Mouse (Mus musculus): ENCODE data around the gene Prg2.

Gene Prg2

GRCm38 (mm10) chr2:84980188-84980587 lies at the start of gene Prg2:
Gene Prg2 (plus strand): TSS chr2:84980461.
- DNase-seq (ENCODE audit: low read depth): no peak

GRCm38 (mm10) chr2:84933992-84934648 lies 46.1 kb upstream of the Prg2 start:
- DNase-seq (ENCODE audit: low read depth): no peak

GRCm38 (mm10) chr2:84934649-84935007 lies 45.6 kb upstream of the Prg2 start:
- DNase-seq (ENCODE audit: low read depth): no peak

- DNase-seq (ENCODE audit: low read depth): no peak
These were observed 45.2 kb upstream of the Prg2 start for GRCm38 (mm10) chr2:84935065-84935464.

- peak; percentile 87 for DNase-seq (ENCODE audit: low read depth)
These were observed 43.5 kb upstream of the Prg2 start, which contains the start of gene Slc43a3 for GRCm38 (mm10) chr2:84936474-84937429. Gene Slc43a3 (plus strand): TSS chr2:84936579.

GRCm38 (mm10) chr2:84937491-84938150 lies 42.6 kb upstream of the Prg2 start:
- DNase-seq (ENCODE audit: low read depth): no peak

GRCm38 (mm10) chr2:84938249-84938946 lies 41.9 kb upstream of the Prg2 start:
- DNase-seq (ENCODE audit: low read depth): peak; percentile 76

- DNase-seq (ENCODE audit: low read depth): no peak
These were observed 41.0 kb upstream of the Prg2 start for GRCm38 (mm10) chr2:84939306-84939705.

- DNase-seq (ENCODE audit: low read depth): no peak
These were observed 40.5 kb upstream of the Prg2 start for GRCm38 (mm10) chr2:84939711-84940110.

- peak; percentile 36 for DNase-seq (ENCODE audit: low read depth)
These were observed 38.9 kb upstream of the Prg2 start for GRCm38 (mm10) chr2:84941332-84941731.

- no peak for DNase-seq (ENCODE audit: low read depth)
These were observed 38.5 kb upstream of the Prg2 start for GRCm38 (mm10) chr2:84941795-84942194.

GRCm38 (mm10) chr2:84947154-84947771 lies 33.0 kb upstream of the Prg2 start:
- DNase-seq (ENCODE audit: low read depth): no peak

GRCm38 (mm10) chr2:84948252-84948651 lies 32.0 kb upstream of the Prg2 start:
- DNase-seq (ENCODE audit: low read depth): no peak

GRCm38 (mm10) chr2:84948721-84949120 lies 31.5 kb upstream of the Prg2 start:
- DNase-seq (ENCODE audit: low read depth): no peak

- no peak for DNase-seq (ENCODE audit: low read depth)
These were observed 29.2 kb upstream of the Prg2 start for GRCm38 (mm10) chr2:84951027-84951426.

- no peak for DNase-seq (ENCODE audit: low read depth)
These were observed 28.0 kb upstream of the Prg2 start for GRCm38 (mm10) chr2:84952251-84952650.

- DNase-seq (ENCODE audit: low read depth): no peak
These were observed 27.6 kb upstream of the Prg2 start for GRCm38 (mm10) chr2:84952693-84953092.

- no peak for DNase-seq (ENCODE audit: low read depth)
These were observed 24.8 kb upstream of the Prg2 start for GRCm38 (mm10) chr2:84955435-84955834.

- peak; percentile 59 for DNase-seq (ENCODE audit: low read depth)
These were observed 24.0 kb upstream of the Prg2 start for GRCm38 (mm10) chr2:84956274-84956673.

GRCm38 (mm10) chr2:84958588-84959264 lies 21.5 kb upstream of the Prg2 start:
- no peak for DNase-seq (ENCODE audit: low read depth)

- peak; percentile 18 for DNase-seq (ENCODE audit: low read depth)
These were observed 19.0 kb upstream of the Prg2 start for GRCm38 (mm10) chr2:84961300-84961699.
